In genomic region chr9:64792379-64793274, GRCm38 (mm10) we compare ENCODE assay signal across 10 mouse cellular contexts. TPM values are rescaled to one million over a fixed set of nuclear protein-coding genes. Genes with fewer than 3 reads are reported as not detected.
DNase-seq lines count a peak whose midpoint lies in the region; ATAC-seq and TF ChIP-seq lines count a peak whose summit lies in the region.
"Had no signal": no experiment of that assay in that cellular context is flagged by ENCODE, and none has a peak within 500 bp of the region (broad histone marks: within the 10 kb centered on the region; RNA-seq: fewer than 3 reads in every experiment).

No protein-coding gene starts in this region.

- WGBS in lung, embryonic 16.5 days: 35% methylated on average over 10 of the region's 10 CpGs
- 81% methylated on average over 10 of the region's 10 CpGs for WGBS in thymus, adult 2 months

- no peak overlapping the region for H3K9ac ChIP-seq in lung, embryonic 16.5 days (ENCODE audit: low read length)

- no peaks in the 10 kb centered on the region for H3K9me3 ChIP-seq in lung, embryonic 16.5 days (ENCODE audit: control insufficient read depth, low read length)

- peak overlapping the region; percentile 44 for H3K27ac ChIP-seq in lung, embryonic 16.5 days (ENCODE audit: low read length)
- H3K27ac ChIP-seq in thymus, adult 2 months (ENCODE audit: control insufficient read depth, insufficient read depth, low read length): no peak overlapping the region

- no peaks in the 10 kb centered on the region for H3K27me3 ChIP-seq in lung, embryonic 16.5 days (ENCODE audit: control insufficient read depth, insufficient read depth, low read depth, low read length)
- no peaks in the 10 kb centered on the region for H3K27me3 ChIP-seq in thymus, adult 2 months (ENCODE audit: control insufficient read depth, insufficient read depth, low read length)

- no peak for DNase-seq in lung, adult 18-20 months
- peak; percentile 81 for DNase-seq in c-Kit-negative CD71-positive TER-119-positive erythroid progenitor cells, embryonic 14.5 days (ENCODE audit: low read depth, low spot score)
- DNase-seq in left cerebral cortex, postnatal 4 days: no peak
- no peak for DNase-seq in retina, postnatal 1 day
- DNase-seq in thymus, adult 2 months: no peak
- DNase-seq: right cerebral cortex, adult 18-20 months had no signal

- 0 out of 2 replicates have a peak, but pooled peaks have one; percentile 36 for ATAC-seq in lung, embryonic 16.5 days (ENCODE audit: low read depth)
- ATAC-seq in granulocyte monocyte progenitor cell, adult 5-6 weeks (replicated peaks; ENCODE audit: poor library complexity, severe bottlenecking): peak; percentile 12; the same call in 1 of the 2 replicates
- ATAC-seq in megakaryocyte-erythroid progenitor cell, adult 5-6 weeks (replicated peaks; ENCODE audit: low FRiP score, low TSS enrichment, poor library complexity, severe bottlenecking): peak; percentile 88

- no peak overlapping the region for H3K4me3 ChIP-seq in lung, embryonic 16.5 days (ENCODE audit: low read length)
- no peak overlapping the region for H3K4me3 ChIP-seq in thymus, adult 2 months (ENCODE audit: control insufficient read depth, insufficient read depth, low read length)
- H3K4me3 ChIP-seq: myocyte had no signal

- no peaks in the 10 kb centered on the region for H3K36me3 ChIP-seq in lung, embryonic 16.5 days (ENCODE audit: control insufficient read depth, insufficient read depth, low read length)
- no peaks in the 10 kb centered on the region for H3K36me3 ChIP-seq in thymus, adult 2 months (ENCODE audit: control insufficient read depth, insufficient read depth, low read length)

- TF ChIP-seq CTCF in thymus, adult 2 months (IDR thresholded peaks at IDR 0.05; ENCODE audit: borderline replicate concordance, control insufficient read depth, extremely low read depth, insufficient read depth, low read length, poor library complexity): no peak

- peaks cover 19% of the 10 kb centered on the region; the same call in 1 of the 2 replicates for H3K4me1 ChIP-seq in lung, embryonic 16.5 days (replicated peaks; ENCODE audit: control insufficient read depth, insufficient read depth, low read length)
- peaks cover 10% of the 10 kb centered on the region for H3K4me1 ChIP-seq in thymus, adult 2 months (replicated peaks; ENCODE audit: control insufficient read depth, insufficient read depth, low read length)

- TF ChIP-seq POLR2A in thymus, adult 2 months (IDR thresholded peaks at IDR 0.05; ENCODE audit: control insufficient read depth, extremely low read depth, insufficient read depth, low read length, poor library complexity): no peak

- H3K4me2 ChIP-seq in lung, embryonic 16.5 days (ENCODE audit: low read depth, low read length): no peak overlapping the region

- intact Hi-C loops in left cerebral cortex, postnatal 4 days (cut with DNase I): no loop called here

RNA-seq across cellular contexts. Expression of gene Dennd4a, which starts 18.5 kb away (rescaled TPM):
- polyA plus RNA-seq in lung, embryonic 16.5 days (2015; fragmentation: Nextera tagmentation; extraction: Ambion mirVana): 8.8 and 9.0 TPM in 2 replicates
- 39.8 and 61.0 TPM in 2 replicates for total RNA-seq in granulocyte monocyte progenitor cell, adult 5-6 weeks (2014; fragmentation: Nextera tagmentation)
- 27.5 and 28.0 TPM in 2 replicates for total RNA-seq in granulocyte monocyte progenitor cell, adult 5-6 weeks (2017)
- 56.7 and 85.2 TPM in 2 replicates for total RNA-seq in megakaryocyte-erythroid progenitor cell, adult 5-6 weeks (2014; fragmentation: Nextera tagmentation)
- 46.2 and 50.6 TPM in 2 replicates for total RNA-seq in megakaryocyte-erythroid progenitor cell, adult 5-6 weeks (2017)
- total RNA-seq in left cerebral cortex, postnatal 4 days (2021): 10 to 100 TPM; 37.1 to 37.5 TPM
- 10.9 and 12.3 TPM in 2 replicates for polyA plus RNA-seq in thymus, adult 2 months (2012; rRNA removed)

RNA-seq across cellular contexts. Expression of gene Rab11a, which starts 55.1 kb away (rescaled TPM):
- polyA plus RNA-seq in lung, embryonic 16.5 days (2015; fragmentation: Nextera tagmentation; extraction: Ambion mirVana): 360 and 374 TPM in 2 replicates
- 105 and 130 TPM in 2 replicates for total RNA-seq in granulocyte monocyte progenitor cell, adult 5-6 weeks (2014; fragmentation: Nextera tagmentation)
- total RNA-seq in granulocyte monocyte progenitor cell, adult 5-6 weeks (2017): 92.5 and 116 TPM in 2 replicates
- total RNA-seq in megakaryocyte-erythroid progenitor cell, adult 5-6 weeks (2014; fragmentation: Nextera tagmentation): 64.7 and 115 TPM in 2 replicates
- 82.7 and 113 TPM in 2 replicates for total RNA-seq in megakaryocyte-erythroid progenitor cell, adult 5-6 weeks (2017)
- total RNA-seq in left cerebral cortex, postnatal 4 days (2021): 100 to 1,000 TPM; 424 to 443 TPM
- polyA plus RNA-seq in thymus, adult 2 months (2012; rRNA removed): 50.1 and 60.1 TPM in 2 replicates

Comparison
In these comparisons a context has a peak if more than half of its experiments do, and no peak if none do; other contexts are left out.
1. ATAC-seq: peak in every context shown above with its lines; median percentile 88 in megakaryocyte-erythroid progenitor cell, adult 5-6 weeks; 36 in lung, embryonic 16.5 days; 12 in granulocyte monocyte progenitor cell, adult 5-6 weeks.